Mouse (Mus musculus) olfactory bulb, adult 2 months (tissue): Measurements from ENCODE around the gene Gm45213.

Source experiments
- CTCF ChIP-seq: fragments of 200-500 bp; IDR thresholded peaks from 2 replicates; pipeline ENCODE4 v1.5.1; 2012; ENCODE audit warnings: low read depth, mild to moderate bottlenecking, low read length, moderate library complexity; ENCODE audit not compliant: insufficient read depth
- POLR2A ChIP-seq: fragments of 200-500 bp; IDR thresholded peaks from 2 replicates; pipeline ENCODE4 v1.6.1; 2012; ENCODE audit warnings: mild to moderate bottlenecking, low read depth, low read length, moderate library complexity; ENCODE audit not compliant: insufficient read depth

DNA sequence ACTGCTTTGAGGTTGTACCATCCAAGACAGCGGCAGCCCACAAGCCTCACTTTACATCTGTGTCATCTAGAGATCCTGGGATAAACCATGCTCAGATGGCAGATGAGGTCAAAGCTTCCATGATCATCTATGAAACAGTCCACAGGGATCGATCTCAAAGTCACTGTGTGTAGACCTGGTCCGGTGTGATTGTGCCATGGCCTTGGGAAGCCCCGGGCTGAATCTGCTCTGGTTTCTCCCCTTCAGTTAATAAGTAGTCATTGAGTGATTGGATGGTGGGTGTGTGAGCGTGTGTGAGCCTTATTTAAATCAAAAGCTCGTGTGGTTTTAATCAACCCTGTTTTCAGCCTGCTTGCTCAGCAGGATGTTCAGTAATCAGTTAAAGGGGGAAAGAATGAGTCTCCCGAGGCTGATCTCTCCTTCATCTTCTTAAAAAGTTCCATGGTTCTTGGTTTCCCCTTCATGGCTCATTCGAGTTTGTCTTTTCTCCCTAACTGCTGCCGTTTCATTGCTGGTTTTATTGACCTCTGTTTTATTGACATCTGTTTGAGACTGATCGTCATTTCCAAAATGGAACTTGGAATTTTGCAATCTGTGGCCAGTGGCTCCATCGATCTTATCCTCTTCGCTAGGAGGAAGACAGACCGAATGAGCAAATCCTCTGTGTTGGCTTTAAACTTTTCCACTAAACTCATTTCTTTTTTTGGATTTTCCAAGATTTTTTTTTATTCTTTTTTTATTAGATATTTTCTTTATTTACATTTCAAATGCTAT lies 39.4 kb upstream of the Gm45213 start:
- TF ChIP-seq CTCF (no peak), POLR2A (no peak)
